Mouse (Mus musculus) G1E (cell line): ENCODE results near the gene Hoxd10.

ENCODE experiments used
- CTCF ChIP-seq: IDR thresholded peaks from 2 replicates; pipeline ENCODE4 v1.5.1; 2012; ENCODE audit warnings: low read depth, low read length, inconsistent platforms, mixed read lengths
- GATA1 ChIP-seq: IDR thresholded peaks from 2 replicates; pipeline ENCODE4 v1.6.1; 2012; ENCODE audit warnings: borderline replicate concordance, low read length, inconsistent platforms, mixed read lengths
- GATA2 ChIP-seq: IDR thresholded peaks from 2 replicates; pipeline ENCODE4 v1.6.1; 2012; ENCODE audit warnings: low read depth, low read length, inconsistent platforms, borderline replicate concordance
- POLR2AphosphoS5 ChIP-seq: IDR thresholded peaks from 2 replicates; pipeline ENCODE4 v1.6.1; 2012; ENCODE audit warnings: low read depth, low read length, inconsistent platforms; ENCODE audit not compliant: insufficient replicate concordance
- TAL1 ChIP-seq: conservative IDR thresholded peaks from 2 replicates; pipeline ENCODE4 v1.6.1; 2012; ENCODE audit warnings: low read depth, low read length, inconsistent platforms, mixed read lengths

- TF ChIP-seq CTCF, result no peak
- no peak for TF ChIP-seq TAL1
- no peak for TF ChIP-seq GATA1
- no peak for TF ChIP-seq POLR2AphosphoS5
- TF ChIP-seq GATA2, result no peak
Measured at GRCm38 (mm10) chr2:74693432-74693827, 1.7 kb downstream of the Hoxd10 start.
